Mouse (Mus musculus) testis, adult 2 months (tissue): ENCODE measurements at regions not wholly inside any gene's neighbourhood (a gene's known extent, or its start where the extent isn't known, plus 50 kb on each side); places are given as distances from the start of the nearest gene placed in this dataset.

ENCODE experiments used
- H3K27ac ChIP-seq: fragments of 200-500 bp; 2 replicates; pipeline ENCODE4 v1.5.1; 2012; ENCODE audit warnings: low read depth, low read length; ENCODE audit not compliant: control insufficient read depth, insufficient read depth
- H3K27me3 ChIP-seq: fragments of 200-500 bp; 2 replicates; pipeline ENCODE4 v1.6.1; 2012; ENCODE audit warnings: mild to moderate bottlenecking, low read length, moderate library complexity; ENCODE audit not compliant: control insufficient read depth, insufficient read depth
- H3K36me3 ChIP-seq: fragments of 200-500 bp; 2 replicates; pipeline ENCODE4 v1.6.1; 2012; ENCODE audit warnings: mild to moderate bottlenecking, low read length; ENCODE audit not compliant: control insufficient read depth, insufficient read depth
- H3K4me1 ChIP-seq: fragments of 200-500 bp; 2 replicates; pipeline ENCODE4 v1.6.1; 2012; ENCODE audit warnings: low read length; ENCODE audit not compliant: control insufficient read depth, insufficient read depth
- H3K4me3 ChIP-seq: fragments of 200-500 bp; 2 replicates; pipeline ENCODE4 v1.5.1; 2012; ENCODE audit warnings: low read depth, mild to moderate bottlenecking, low read length, moderate library complexity, mixed read lengths; ENCODE audit not compliant: control insufficient read depth
- CTCF ChIP-seq: fragments of 200-500 bp; IDR thresholded peaks from 2 replicates; pipeline ENCODE4 v1.5.1; 2012; ENCODE audit warnings: low read depth, mild to moderate bottlenecking, inconsistent platforms, low read length, moderate library complexity; ENCODE audit not compliant: control insufficient read depth, insufficient read depth, insufficient replicate concordance
- POLR2A ChIP-seq: fragments of 200-500 bp; IDR thresholded peaks from 2 replicates; pipeline ENCODE4 v1.6.1; 2012; ENCODE audit warnings: low read depth, mild to moderate bottlenecking, inconsistent platforms, low read length, moderate library complexity; ENCODE audit not compliant: control insufficient read depth

DNA sequence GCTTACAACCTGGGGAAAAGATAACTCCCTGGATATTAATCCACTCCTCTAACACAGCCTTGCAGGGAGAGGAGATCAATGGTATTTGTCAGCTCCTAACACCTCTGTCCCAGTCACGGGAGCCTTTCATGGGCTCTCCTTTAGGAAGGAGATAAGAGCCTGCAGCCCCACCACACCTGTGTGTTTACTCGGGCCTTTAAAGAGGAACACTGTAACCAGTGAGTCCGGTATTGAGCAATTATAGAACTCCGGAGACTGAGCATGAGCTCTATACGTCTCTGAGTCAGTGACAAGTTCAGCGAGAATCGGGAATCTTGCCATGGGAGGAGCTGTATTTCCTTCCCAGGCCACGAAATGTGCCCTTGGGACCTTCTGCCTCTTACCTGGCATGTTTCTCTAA is 178.5 kb upstream of the A230072I06Rik start:
- H3K4me1 ChIP-seq, result no peaks in the 10 kb centered on the region
- H3K36me3 ChIP-seq, result no peaks in the 10 kb centered on the region
- H3K27me3 ChIP-seq, result no peaks in the 10 kb centered on the region
- H3K4me3 ChIP-seq, result no peak overlapping the region
- no peak for TF ChIP-seq CTCF
- no peak for TF ChIP-seq POLR2A
- no peak overlapping the region for H3K27ac ChIP-seq

DNA sequence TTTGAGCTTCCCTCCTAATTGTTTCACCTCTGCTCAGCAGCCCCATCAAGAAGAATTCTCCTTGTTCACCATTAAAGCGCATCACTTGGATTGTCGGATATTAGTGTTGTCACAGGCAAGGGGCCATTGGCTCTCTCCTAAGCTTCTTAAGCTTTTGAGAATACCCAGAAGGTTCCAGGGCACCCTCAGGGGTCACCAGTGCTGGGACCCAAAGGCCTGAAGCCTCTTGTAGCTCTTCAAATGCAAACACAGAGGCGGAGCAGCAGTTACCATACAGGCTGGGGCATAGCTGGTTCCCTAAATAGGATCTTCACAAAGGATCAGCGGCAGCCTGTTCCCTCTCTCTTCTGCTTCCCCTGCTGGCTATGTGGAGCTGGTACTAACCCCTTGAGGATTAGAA is 175.3 kb upstream of the A230072I06Rik start:
- H3K36me3 ChIP-seq, result no peaks in the 10 kb centered on the region
- no peaks in the 10 kb centered on the region for H3K27me3 ChIP-seq
- TF ChIP-seq POLR2A (no peak), CTCF (no peak)
- no peak overlapping the region for H3K4me3 ChIP-seq
- no peaks in the 10 kb centered on the region for H3K4me1 ChIP-seq
- no peak overlapping the region for H3K27ac ChIP-seq

DNA sequence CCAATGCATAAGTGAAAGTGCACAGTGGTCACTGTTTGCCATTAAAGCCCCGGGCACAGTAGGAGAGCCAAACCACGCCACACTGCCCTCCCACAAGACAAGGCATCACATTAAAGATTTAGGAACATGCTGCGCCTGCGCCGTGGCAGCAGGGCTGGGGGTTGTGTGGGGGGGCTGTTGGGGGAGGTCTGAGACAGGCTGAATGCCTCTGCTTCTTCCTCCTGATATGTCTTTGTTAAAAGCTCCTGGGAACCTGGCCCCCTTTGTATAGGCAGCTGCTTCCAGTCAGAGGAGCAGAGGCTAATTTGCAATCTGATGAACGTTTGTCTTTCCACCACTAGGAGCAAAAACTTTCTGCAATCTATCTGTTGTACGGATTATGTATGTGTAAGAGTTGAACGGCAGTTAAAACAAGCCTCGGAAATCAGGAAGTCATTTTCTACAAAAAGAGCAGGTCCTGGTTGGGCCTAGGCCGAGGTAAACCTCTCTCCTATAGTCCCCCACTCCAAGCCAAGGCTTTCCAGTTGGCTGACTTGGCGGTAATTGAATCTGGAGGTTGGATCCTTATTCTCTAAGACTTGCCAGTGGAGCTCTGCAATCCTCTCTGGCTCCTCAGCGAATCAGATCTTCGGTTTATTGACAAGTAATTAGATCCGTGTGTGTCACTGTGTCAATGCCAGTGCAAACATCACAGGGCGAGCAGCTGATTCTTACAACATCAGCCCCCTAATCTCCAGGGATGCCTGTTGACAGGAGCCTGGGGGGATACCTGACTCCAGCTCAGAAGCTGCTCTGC is 173.3 kb upstream of the A230072I06Rik start:
- H3K4me1 ChIP-seq, result no peaks in the 10 kb centered on the region
- no peak overlapping the region for H3K27ac ChIP-seq
- H3K4me3 ChIP-seq, result no peak overlapping the region
- TF ChIP-seq POLR2A, result no peak
- TF ChIP-seq CTCF, result no peak
- no peaks in the 10 kb centered on the region for H3K36me3 ChIP-seq
- no peaks in the 10 kb centered on the region for H3K27me3 ChIP-seq

DNA sequence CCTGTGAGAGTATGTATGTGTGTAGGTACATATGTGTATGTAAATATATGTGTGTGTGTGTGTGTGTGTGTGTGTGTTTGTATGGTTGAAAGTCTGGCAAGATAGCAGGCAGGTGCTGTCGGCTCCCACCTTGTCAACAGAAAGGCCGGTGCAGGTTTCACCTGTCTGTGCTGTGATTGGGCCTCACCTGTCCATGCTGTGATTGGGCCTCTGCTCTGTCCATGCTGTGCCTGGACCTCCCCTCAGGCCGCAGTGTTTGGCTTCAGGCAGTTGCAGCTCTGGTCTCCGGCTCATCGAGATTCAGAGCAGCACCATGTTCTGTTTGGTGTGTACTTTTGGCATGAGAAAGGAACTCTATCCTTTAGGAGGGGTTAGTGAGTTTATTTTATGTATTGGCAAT is 170.0 kb upstream of the A230072I06Rik start:
- H3K36me3 ChIP-seq, result no peaks in the 10 kb centered on the region
- TF ChIP-seq CTCF (no peak), POLR2A (no peak)
- no peak overlapping the region for H3K27ac ChIP-seq
- H3K4me1 ChIP-seq, result no peaks in the 10 kb centered on the region
- no peak overlapping the region for H3K4me3 ChIP-seq
- H3K27me3 ChIP-seq, result no peaks in the 10 kb centered on the region

DNA sequence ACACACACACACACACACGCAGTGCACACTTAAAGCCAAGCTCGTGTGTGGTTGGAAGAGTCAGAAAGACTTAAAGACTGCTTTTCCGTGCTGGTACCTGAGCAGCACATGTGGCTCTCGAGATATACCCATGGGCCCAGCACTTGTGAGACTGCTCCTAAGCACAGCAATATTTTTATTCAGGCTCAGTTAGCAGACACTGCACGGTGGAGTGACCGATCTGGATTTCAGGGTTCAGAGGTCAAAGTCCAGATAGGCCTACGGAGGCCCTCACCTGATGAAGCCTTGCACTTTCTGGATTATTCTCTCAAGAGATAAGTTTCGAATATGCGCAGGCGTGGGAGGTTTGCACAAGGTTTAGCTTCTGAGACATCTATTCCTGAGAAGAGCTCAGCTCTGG is 167.0 kb upstream of the A230072I06Rik start:
- Histone ChIP-seq H3K4me1 (no peaks in the 10 kb centered on the region), H3K27ac (no peak overlapping the region), H3K27me3 (no peaks in the 10 kb centered on the region), H3K4me3 (no peak overlapping the region), H3K36me3 (no peaks in the 10 kb centered on the region)
- TF ChIP-seq POLR2A, result no peak
- no peak for TF ChIP-seq CTCF

DNA sequence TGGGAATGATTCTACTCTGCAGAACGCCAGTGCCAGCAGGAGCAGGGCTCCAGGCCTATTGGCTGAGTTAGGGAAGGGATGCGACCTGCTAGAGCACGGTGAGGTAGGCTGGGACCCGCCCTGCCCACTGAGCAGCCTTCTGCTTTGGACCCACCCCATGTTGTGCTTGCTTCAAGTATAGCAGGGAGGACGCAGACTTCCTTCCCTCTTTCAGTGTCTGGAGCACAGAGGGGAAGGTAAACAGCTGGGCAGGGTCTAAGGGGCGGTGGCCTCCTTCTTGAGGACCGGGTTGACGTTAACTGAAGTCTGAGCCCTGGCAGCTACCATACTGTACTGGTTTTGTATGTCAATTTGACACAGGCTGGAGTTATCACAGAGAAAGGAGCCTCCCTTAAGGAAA is 165.6 kb upstream of the A230072I06Rik start:
- TF ChIP-seq CTCF (no peak), POLR2A (no peak)
- Histone ChIP-seq H3K36me3 (no peaks in the 10 kb centered on the region), H3K27ac (no peak overlapping the region), H3K4me1 (no peaks in the 10 kb centered on the region), H3K4me3 (no peak overlapping the region), H3K27me3 (no peaks in the 10 kb centered on the region)

DNA sequence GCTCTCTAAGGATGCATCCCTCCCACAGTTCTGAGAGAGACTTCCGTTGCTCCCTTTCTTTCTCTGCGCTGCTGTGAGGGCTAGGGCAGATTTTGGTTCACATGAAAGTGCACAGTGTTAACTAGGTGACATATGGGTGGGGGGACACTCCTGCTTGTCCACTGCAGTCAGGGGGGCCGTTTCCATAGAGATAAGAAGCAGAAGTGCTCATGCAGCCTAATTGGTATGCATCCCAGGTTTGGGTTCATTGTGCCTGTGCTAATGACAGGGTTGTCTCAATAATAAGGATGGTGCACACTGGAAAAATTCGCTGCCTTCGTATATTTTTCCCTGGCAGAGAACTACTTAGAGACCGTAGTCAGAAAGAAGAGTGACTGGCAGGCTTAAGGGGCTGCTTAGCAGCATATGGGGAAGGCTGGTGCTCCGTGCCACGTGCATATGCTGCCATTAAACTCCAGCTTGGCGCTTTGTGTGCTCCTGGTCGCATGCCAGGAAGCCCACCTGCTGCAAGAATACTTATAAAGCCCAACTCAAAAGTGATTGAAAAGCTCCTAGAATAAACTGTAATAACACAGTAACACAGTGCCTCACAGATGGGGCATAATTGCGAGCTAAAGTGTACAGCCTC is 152.1 kb upstream of the A230072I06Rik start:
- Histone ChIP-seq H3K4me3 (no peak overlapping the region), H3K4me1 (no peaks in the 10 kb centered on the region), H3K27me3 (no peaks in the 10 kb centered on the region), H3K36me3 (no peaks in the 10 kb centered on the region), H3K27ac (no peak overlapping the region)
- TF ChIP-seq POLR2A (no peak), CTCF (no peak)
